Mouse (Mus musculus) intestine, embryonic 14.5 days (tissue): Measurements from ENCODE around the gene Pex11a. TPM values are rescaled to one million over a fixed set of nuclear protein-coding genes. Genes with fewer than 3 reads are reported as not detected.
A peak's percentile ranks its signal among the peaks of the same experiment; 100 is the strongest.
"Not testable (repeated sequence)": the region's sequence is repeated elsewhere in the genome, so short reads cannot be mapped to it uniquely, and the experiment has no call there.

Experiments
- ATAC-seq: fragments of 200-750 bp; cut with Nextera tagmentation; replicated peaks from 2 replicates; pipeline ENCODE4 v1.8.0; 2017; ENCODE audit warnings: low read depth, moderate number of reproducible peaks, moderate TSS enrichment, moderate library complexity; ENCODE audit not compliant: low FRiP score, low TSS enrichment
- DNase-seq: peaks from one replicate; pipeline ENCODE4 v3.0.0-alpha.2; 2018; ENCODE audit warnings: low spot score
- H3K27ac ChIP-seq: fragments of 300-500 bp; sonication (generic); 2 replicates; pipeline ENCODE4 v1.5.1; 2014; ENCODE audit warnings: low read depth, mild to moderate bottlenecking, control low read depth
- H3K27me3 ChIP-seq: fragments of 300-500 bp; sonication (generic); replicated peaks from 2 replicates; pipeline ENCODE4 v1.6.1; 2014; ENCODE audit warnings: low read length, control low read depth; ENCODE audit not compliant: control insufficient read depth, insufficient read depth
- H3K36me3 ChIP-seq: fragments of 300-500 bp; sonication (generic); 2 replicates; pipeline ENCODE4 v1.6.1; 2014; ENCODE audit warnings: low read length, control low read depth; ENCODE audit not compliant: control insufficient read depth, insufficient read depth
- H3K4me1 ChIP-seq: fragments of 300-500 bp; sonication (generic); replicated peaks from 2 replicates; pipeline ENCODE4 v1.6.1; 2014; ENCODE audit warnings: low read length, control low read depth, mixed read lengths; ENCODE audit not compliant: control insufficient read depth, insufficient read depth
- H3K4me2 ChIP-seq: fragments of 300-500 bp; sonication (generic); 2 replicates; pipeline ENCODE4 v1.6.1; 2014; ENCODE audit warnings: low read length
- H3K4me3 ChIP-seq: fragments of 300-500 bp; sonication (generic); 2 replicates; pipeline ENCODE4 v1.5.1; 2014; ENCODE audit warnings: low read depth, low read length, control low read depth, mixed read lengths
- H3K9ac ChIP-seq: fragments of 300-500 bp; sonication (generic); 2 replicates; pipeline ENCODE4 v1.6.1; 2014; ENCODE audit warnings: mild to moderate bottlenecking, low read length
- H3K9me3 ChIP-seq: fragments of 300-500 bp; sonication (generic); 2 replicates; pipeline ENCODE4 v1.6.1; 2016; ENCODE audit warnings: low read length, control low read depth; ENCODE audit not compliant: control insufficient read depth
- WGBS: fragments of 180-500 bp; shearing (Covaris S2); extraction: QIAGEN DNeasy Blood & Tissue Kit; methylation state at CpG from one replicate; pipeline ENCODE4 v1.1.7; 2014; 5-methylcytosine and 5-hydroxymethylcytosine counted together
- polyA plus RNA-seq: library from polyadenylated mRNA; unstranded; fragments of >200 nt; fragmentation: Nextera tagmentation; extraction: Ambion mirVana; gene quantifications from 2 replicates; pipeline ENCODE4 v1.2.1, GENCODE M21; 2014

The Pex11a gene
- polyA plus RNA-seq = 9.0 and 9.3 TPM in 2 replicates

DNA sequence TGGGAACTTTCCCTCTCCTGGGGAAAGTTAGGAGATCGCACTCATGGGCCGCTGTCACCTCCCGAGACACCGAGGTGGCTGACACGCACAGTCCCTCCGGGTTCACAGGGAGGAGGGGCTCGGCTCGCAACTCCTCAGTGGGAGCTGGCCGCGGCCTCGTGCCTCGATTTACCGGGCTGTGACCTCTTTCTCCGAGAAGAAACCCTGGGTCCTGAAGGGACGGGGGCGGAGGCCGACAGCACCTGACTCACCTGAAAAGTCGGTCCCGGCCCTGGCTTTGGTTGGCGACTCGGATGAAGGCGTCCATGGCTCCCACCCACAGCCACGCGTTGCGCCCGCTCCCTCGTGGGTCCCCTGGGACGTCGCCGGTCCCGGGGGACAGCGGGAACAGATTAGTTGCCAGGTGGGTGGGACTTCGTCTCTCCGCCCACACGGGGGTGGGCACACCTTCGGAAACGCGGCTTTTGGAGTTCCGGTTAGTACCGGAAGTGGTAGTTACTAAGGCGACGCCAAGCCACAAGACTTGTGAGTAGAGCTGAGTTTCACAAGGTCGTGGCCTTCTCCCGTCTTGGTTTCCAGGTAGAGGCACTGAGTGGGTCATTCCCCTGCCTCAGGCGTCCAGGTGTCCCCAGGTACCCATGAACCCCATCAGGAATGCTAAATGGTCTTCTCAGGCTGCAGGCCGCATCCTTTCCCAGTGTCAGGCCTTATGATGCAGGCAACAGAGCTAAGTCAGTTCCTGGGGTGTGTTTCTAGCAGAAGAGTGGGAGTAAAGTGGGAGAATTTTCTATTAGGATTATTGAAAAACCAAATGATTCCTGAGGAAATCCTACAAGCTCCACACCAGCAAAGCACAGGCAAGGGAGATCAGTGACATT, at the start of gene Pex11a, which contains the start of gene Wdr93:
Gene Pex11a, minus strand, starts transcription at position 473 of the 878 bp plus-strand sequence.
Gene Wdr93, plus strand, starts transcription at position 505 of the 878 bp plus-strand sequence.
- DNase-seq (peak; percentile 81), ATAC-seq (peak; percentile 88)
- Histone ChIP-seq H3K27me3 (no peaks in the 10 kb centered on the region), H3K4me3 (peak within 1 kb of the TSS; percentile 52), H3K9me3 (no peaks in the 10 kb centered on the region), H3K4me1 (peaks cover 6% of the 10 kb centered on the region), H3K36me3 (no peaks in the 10 kb centered on the region), H3K9ac (peak within 1 kb of the TSS; percentile 55), H3K4me2 (peak within 1 kb of the TSS; percentile 98), H3K27ac (no peak within 1 kb of the TSS)
- 3% methylated on average over 46 of the region's 46 CpGs for WGBS

DNA sequence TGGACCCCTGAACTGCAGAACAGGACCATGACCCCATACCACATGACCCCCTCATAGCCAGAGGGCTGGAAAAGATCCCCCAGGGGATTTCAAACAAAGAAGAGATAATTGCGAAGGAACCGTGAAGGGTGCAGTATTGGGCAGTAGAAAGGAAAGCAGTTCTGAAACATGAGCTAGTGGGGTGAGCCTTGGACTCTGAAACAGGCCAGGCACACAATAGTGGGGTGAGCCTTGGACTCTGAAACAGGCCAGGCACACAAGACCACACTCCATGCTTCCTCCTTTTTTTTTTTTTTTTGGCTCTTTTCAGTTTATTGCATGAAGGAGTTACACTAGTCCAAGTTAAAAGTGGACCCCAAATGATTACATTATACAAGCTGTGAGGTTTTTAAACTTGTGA, 46.9 kb upstream of the Pex11a start:
- not testable (repeated sequence) for H3K36me3 ChIP-seq, H3K4me1 ChIP-seq, H3K27ac ChIP-seq, ATAC-seq, H3K9me3 ChIP-seq, H3K9ac ChIP-seq, DNase-seq, H3K4me3 ChIP-seq, H3K4me2 ChIP-seq
- WGBS = 28% methylated on average over 2 of the region's 2 CpGs
- peaks cover 42% of the 10 kb centered on the region for H3K27me3 ChIP-seq

DNA sequence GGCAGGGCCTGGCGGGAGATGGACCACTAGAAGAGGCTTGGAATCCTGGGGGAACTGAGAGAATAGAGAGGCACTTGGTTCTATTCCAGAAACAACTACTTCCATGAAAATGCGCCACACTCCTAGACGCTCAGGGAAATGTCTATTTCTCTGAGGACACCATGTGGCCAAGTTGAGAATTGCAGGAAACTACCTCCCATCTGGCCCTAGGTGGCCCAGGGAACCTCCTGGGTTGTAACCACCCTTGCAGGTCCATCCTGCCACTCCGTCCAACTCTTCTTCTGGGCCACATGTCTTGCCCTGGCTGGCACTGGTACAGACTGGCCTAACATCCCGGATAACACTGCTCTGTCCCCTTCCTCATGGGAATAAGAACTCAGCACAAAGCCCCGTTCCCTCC, 43.4 kb upstream of the Pex11a start:
- peak; percentile 56 for ATAC-seq
- WGBS = 21% methylated on average over 6 of the region's 6 CpGs

DNA sequence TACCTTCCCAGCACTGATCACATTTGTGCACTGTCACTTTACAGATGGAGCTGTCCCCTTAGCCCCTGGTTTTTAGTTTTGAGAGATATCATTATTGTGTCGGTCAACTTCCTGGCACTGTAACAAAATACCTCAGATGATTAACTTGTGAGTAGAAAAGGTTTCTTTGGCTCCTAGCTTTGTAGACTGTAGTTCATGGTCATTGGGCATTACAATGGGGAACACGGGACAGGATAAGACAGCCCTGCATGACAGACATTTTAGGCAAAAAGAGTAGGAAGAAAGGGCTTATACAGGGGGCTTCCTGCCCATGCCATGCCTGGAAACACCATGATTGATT, 39.6 kb upstream of the Pex11a start:
- no peaks in the 10 kb centered on the region for H3K36me3 ChIP-seq
- no peak overlapping the region for H3K9ac ChIP-seq
- H3K27ac ChIP-seq = no peak overlapping the region
- 87% methylated on average over 2 of the region's 2 CpGs for WGBS
- H3K4me3 ChIP-seq = no peak overlapping the region
- peaks cover 3% of the 10 kb centered on the region; the same call in 1 of the 2 replicates for H3K4me1 ChIP-seq
- H3K27me3 ChIP-seq = no peaks in the 10 kb centered on the region
- H3K4me2 ChIP-seq = no peak overlapping the region
- no peaks in the 10 kb centered on the region for H3K9me3 ChIP-seq
- DNase-seq (no peak), ATAC-seq (no peak)

More for the DNA sequence above, 43.4 kb upstream of the Pex11a start:
- Histone ChIP-seq H3K4me1 (no peaks in the 10 kb centered on the region), H3K9ac (no peak overlapping the region), H3K4me3 (no peak overlapping the region), H3K27ac (no peak overlapping the region), H3K9me3 (no peaks in the 10 kb centered on the region), H3K4me2 (no peak overlapping the region), H3K36me3 (no peaks in the 10 kb centered on the region), H3K27me3 (peaks cover 7% of the 10 kb centered on the region)
- DNase-seq = peak; percentile 86

DNA sequence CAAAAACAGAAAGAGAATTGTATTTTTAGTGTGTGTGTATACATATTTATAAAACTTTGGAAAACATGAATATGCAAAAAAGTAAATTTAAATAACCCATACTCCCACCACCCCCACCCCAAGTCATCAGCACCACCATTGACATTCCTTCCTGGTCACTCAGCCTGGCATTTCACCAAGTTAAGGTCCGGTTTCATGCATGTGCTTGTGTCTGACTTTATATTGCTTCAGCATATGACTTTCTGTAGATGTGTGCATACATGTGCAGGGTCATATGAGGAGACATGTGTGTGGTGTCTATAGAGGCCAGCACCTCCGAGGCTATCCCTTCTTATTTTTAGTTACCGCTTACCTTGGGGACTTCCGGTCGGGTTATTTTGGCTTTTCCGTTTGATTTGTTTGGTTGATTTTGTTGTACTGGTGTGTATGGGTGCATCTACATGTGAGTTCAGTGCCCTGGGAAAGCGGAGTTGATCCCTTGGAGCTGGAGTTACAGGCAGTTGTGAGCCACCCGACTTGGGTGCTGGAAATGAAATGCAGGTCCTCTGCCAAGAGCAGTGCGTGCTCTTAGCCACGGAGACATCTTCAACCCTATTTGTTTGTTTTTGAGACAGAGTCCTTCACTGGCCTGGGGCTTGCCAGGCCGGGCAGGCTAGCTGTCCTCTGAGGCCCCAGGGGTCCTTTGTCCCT, 39.0 kb upstream of the Pex11a start:
- Histone ChIP-seq H3K9me3 (no peaks in the 10 kb centered on the region), H3K27me3 (no peaks in the 10 kb centered on the region), H3K9ac (no peak overlapping the region), H3K4me3 (no peak overlapping the region), H3K4me2 (no peak overlapping the region), H3K36me3 (no peaks in the 10 kb centered on the region), H3K27ac (no peak overlapping the region), H3K4me1 (peaks cover 3% of the 10 kb centered on the region; the same call in 1 of the 2 replicates)
- DNase-seq (no peak), ATAC-seq (no peak)
- WGBS = 77% methylated on average over 11 of the region's 11 CpGs

DNA sequence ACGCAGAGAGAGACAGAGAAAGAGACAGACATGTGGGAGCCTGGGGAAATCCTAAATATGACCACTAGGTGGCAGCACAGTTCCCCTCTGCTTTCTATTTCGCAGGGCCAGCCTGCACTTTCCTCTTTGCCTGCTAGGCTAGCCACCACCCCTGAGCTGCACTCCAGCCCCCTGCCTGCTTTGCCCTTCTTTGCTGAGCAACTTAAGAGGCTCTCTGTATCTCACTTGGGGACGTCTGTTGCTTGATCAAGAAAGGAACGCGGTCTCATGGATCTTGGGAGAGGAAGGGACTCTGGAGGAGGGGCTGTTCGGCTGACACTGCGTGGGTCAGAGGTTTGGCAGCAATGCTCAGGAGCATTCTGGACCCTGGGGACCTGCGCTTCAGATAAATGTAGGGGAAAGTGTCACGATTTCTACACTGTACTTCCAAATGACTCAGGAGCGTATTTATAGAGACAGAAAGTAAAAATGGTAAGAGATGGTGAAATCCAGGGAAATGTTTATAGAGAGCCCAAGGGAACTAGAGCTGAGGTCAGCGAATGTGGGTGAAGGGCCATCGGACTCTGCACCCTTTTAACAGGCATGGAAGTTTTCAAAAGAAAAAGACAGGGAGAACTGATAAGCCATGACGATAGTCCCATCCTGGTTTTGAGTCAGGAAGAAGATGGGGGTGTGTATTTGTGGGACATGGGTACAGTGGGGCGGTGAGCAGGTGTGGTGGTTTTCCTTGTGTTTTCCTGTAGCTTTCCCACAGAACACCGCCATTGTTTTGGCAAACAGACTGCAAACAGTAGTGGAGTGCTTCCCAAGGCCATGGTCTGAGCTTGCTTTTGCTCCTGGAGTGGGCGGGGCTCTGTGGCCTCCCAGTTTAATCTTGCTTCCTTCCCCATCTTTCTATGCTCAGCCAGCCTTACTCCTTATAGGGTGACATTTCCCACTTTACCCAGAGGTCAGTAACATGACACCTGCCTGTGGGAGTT, 38.0 kb upstream of the Pex11a start:
- peak; percentile 92 for DNase-seq
- Histone ChIP-seq H3K4me3 (peak overlapping the region; percentile 20), H3K9ac (peak overlapping the region; percentile 37; the same call in 1 of the 2 replicates), H3K36me3 (no peaks in the 10 kb centered on the region), H3K27ac (no peak overlapping the region), H3K4me1 (peaks cover 3% of the 10 kb centered on the region; the same call in 1 of the 2 replicates), H3K9me3 (no peaks in the 10 kb centered on the region), H3K27me3 (no peaks in the 10 kb centered on the region), H3K4me2 (peak overlapping the region; percentile 44)
- 29% methylated on average over 16 of the region's 16 CpGs for WGBS
- ATAC-seq = peak; percentile 29; the same call in 1 of the 2 replicates

DNA sequence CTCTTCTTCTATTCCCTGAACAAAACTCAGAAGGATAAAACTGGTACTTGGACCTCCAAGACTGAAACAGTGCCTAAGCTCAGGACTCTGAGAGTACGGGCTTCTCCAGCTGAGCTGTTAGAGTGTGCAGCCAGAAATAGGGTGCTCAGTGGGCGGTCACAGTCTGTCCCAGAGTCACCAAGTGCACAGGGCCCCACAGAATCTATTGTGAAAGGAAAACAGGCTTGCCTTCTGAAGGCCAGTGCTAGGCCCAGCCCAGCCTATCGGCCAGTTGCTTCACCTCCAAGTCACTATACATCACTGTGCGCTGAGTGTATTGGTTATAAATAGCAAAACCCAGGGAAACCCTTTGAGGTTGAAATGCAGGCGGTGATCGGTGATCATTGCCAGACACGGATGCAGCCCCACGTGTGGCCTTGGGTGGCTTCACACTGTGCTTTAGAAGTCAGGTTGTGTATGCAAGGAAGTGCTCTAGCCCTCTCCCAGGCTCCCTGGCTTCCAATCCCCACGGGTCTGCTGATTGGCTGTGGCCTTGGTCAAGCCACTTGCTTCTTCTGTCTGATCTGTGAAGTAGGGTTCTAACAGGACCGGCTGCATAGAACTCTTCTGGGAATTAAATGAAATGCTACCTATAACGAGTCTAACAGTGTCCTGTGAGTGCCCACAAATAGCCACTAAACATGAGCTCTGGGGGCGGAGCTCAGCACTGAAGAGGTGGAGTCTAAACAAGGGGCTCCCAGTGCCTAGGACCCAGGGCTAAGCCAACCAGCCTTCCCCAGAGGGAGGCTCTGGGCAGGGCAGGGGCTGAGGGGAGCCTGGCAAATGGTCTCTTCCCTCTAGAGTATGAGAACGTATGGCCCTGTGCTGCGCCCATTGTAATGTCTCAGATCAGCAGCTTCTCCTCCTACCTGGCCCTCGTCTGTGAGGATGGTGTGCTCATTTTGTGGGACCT, 28.9 kb upstream of the Pex11a start:
- Histone ChIP-seq H3K9ac (no peak overlapping the region), H3K4me2 (no peak overlapping the region), H3K9me3 (no peaks in the 10 kb centered on the region), H3K36me3 (no peaks in the 10 kb centered on the region), H3K4me3 (no peak overlapping the region), H3K4me1 (no peaks in the 10 kb centered on the region), H3K27ac (no peak overlapping the region), H3K27me3 (no peaks in the 10 kb centered on the region)
- 43% methylated on average over 15 of the region's 15 CpGs for WGBS
- DNase-seq (no peak), ATAC-seq (no peak)
